Mouse (Mus musculus): ENCODE data around the gene Kmt2c.

GRCm38 (mm10) chr5:25541661-25542060 lies 43.1 kb upstream of the Kmt2c start:
- TF ChIP-seq CTCF (IDR thresholded peaks at IDR 0.05; ENCODE audit: control insufficient read depth, insufficient read depth, insufficient read length), result no peak
- no peak for TF ChIP-seq USF1 (IDR thresholded peaks at IDR 0.05; ENCODE audit: low read depth)

Measured in C2C12 (cell line).